Mouse (Mus musculus) hindbrain, embryonic 11.5 days (tissue): ENCODE measurements at regions not wholly inside any gene's neighbourhood (a gene's known extent, or its start where the extent isn't known, plus 50 kb on each side); places are given as distances from the start of the nearest gene placed in this dataset.

Experiments used
- ATAC-seq: fragments of 200-750 bp; cut with Nextera tagmentation; 2 replicates; pipeline ENCODE4 v1.8.0; 2017; ENCODE audit warnings: mild to moderate bottlenecking, moderate TSS enrichment, moderate library complexity; ENCODE audit not compliant: low FRiP score
- DNase-seq: peaks from one replicate; pipeline ENCODE4 v3.0.0-alpha.2; 2015; ENCODE audit warnings: low spot score
- H3K27ac ChIP-seq: fragments of 300-500 bp; sonication (generic); 2 replicates; pipeline ENCODE4 v1.5.1; 2014; ENCODE audit warnings: mild to moderate bottlenecking, low read depth, low read length
- H3K27me3 ChIP-seq: fragments of 300-500 bp; sonication (generic); 2 replicates; pipeline ENCODE4 v1.6.1; 2014; ENCODE audit warnings: mild to moderate bottlenecking, low read length, moderate library complexity, mixed read lengths; ENCODE audit not compliant: control insufficient read depth, insufficient read depth
- H3K36me3 ChIP-seq: fragments of 300-500 bp; sonication (generic); 2 replicates; pipeline ENCODE4 v1.6.1; 2014; ENCODE audit warnings: mild to moderate bottlenecking, low read length, moderate library complexity, mixed read lengths; ENCODE audit not compliant: control insufficient read depth, insufficient read depth
- H3K4me1 ChIP-seq: fragments of 300-500 bp; sonication (generic); replicated peaks from 2 replicates; pipeline ENCODE4 v1.6.1; 2014; ENCODE audit warnings: low read length, mixed read lengths; ENCODE audit not compliant: control insufficient read depth, insufficient read depth
- H3K4me2 ChIP-seq: fragments of 300-500 bp; sonication (generic); replicated peaks from 2 replicates; pipeline ENCODE4 v1.6.1; 2014; ENCODE audit warnings: mild to moderate bottlenecking, low read depth, low read length
- H3K4me3 ChIP-seq: fragments of 300-500 bp; sonication (generic); 2 replicates; pipeline ENCODE4 v1.5.1; 2014; ENCODE audit warnings: low read depth, low read length
- H3K9ac ChIP-seq: fragments of 300-500 bp; sonication (generic); 2 replicates; pipeline ENCODE4 v1.6.1; 2014; ENCODE audit warnings: low read depth, low read length
- H3K9me3 ChIP-seq: fragments of 300-500 bp; sonication (generic); 2 replicates; pipeline ENCODE4 v1.6.1; 2016; ENCODE audit warnings: low read length; ENCODE audit not compliant: control insufficient read depth
- WGBS: fragments of 180-500 bp; shearing (Covaris S2); extraction: QIAGEN DNeasy Blood & Tissue Kit; methylation state at CpG from one replicate; pipeline ENCODE4 v1.1.7; 2014; 5-methylcytosine and 5-hydroxymethylcytosine counted together

DNA sequence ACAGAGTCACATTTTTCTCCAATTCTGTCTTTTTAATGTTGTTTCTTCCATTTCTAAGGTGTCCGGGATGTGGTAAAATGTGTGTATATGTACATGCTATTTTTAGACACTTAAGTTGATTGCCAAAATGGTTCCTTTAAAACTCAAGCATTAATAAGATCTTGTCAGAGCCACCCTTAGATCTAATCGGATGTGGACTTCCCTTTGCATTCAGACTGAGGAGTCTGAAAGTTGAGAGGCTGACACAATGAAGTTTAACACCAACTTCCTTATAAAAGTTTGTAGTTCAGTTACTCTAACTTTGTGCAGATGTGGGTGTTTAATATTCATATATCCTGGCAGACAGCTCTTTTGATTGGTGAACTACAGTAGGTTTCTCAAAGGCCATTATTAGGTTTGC is 282.1 kb downstream of the Mterf1b start:
- Histone ChIP-seq H3K4me1 (no peaks in the 10 kb centered on the region), H3K36me3 (no peaks in the 10 kb centered on the region), H3K4me3 (no peak overlapping the region), H3K4me2 (no peak overlapping the region), H3K9ac (no peak overlapping the region), H3K27me3 (no peaks in the 10 kb centered on the region), H3K9me3 (no peaks in the 10 kb centered on the region), H3K27ac (no peak overlapping the region)
- 93% methylated on average over 2 of the region's 2 CpGs for WGBS
- no peak for DNase-seq
- no peak for ATAC-seq
